Mouse (Mus musculus): ENCODE measurements around the gene Nhlrc1. TPM values are rescaled to one million over a fixed set of nuclear protein-coding genes. Genes with fewer than 3 reads are reported as not detected.

Gene Nhlrc1
- polyA plus RNA-seq, 1 experiment from 2014 or later, result 2.9 TPM

GRCm38 (mm10) chr13:46992516-46993273, 22.0 kb downstream of the Nhlrc1 start:
- peaks cover 10% of the 10 kb centered on the region; the same call in 1 of the 2 replicates for H3K4me1 ChIP-seq
- H3K4me3 ChIP-seq, result no peak overlapping the region
- no peaks in the 10 kb centered on the region for H3K9me3 ChIP-seq
- H3K27me3 ChIP-seq (ENCODE audit: insufficient read depth, poor library complexity, severe bottlenecking), result no peaks in the 10 kb centered on the region
- no peak overlapping the region for H3K27ac ChIP-seq
- no peak for DNase-seq (ENCODE audit: low spot score)
- WGBS, result 76% methylated on average over 7 of the region's 7 CpGs
- H3K36me3 ChIP-seq, result no peaks in the 10 kb centered on the region

- peaks cover 20% of the 10 kb centered on the region for H3K4me1 ChIP-seq
- DNase-seq (ENCODE audit: low spot score), result no peak
- H3K9me3 ChIP-seq, result no peaks in the 10 kb centered on the region
- H3K27me3 ChIP-seq (ENCODE audit: insufficient read depth, poor library complexity, severe bottlenecking), result no peaks in the 10 kb centered on the region
- no peak overlapping the region for H3K4me3 ChIP-seq
- H3K36me3 ChIP-seq, result no peaks in the 10 kb centered on the region
- H3K27ac ChIP-seq, result no peak overlapping the region
- WGBS, result 36% methylated on average over 4 of the region's 4 CpGs
Observed at GRCm38 (mm10) chr13:46990376-46991011, 24.2 kb downstream of the Nhlrc1 start.

DNA sequence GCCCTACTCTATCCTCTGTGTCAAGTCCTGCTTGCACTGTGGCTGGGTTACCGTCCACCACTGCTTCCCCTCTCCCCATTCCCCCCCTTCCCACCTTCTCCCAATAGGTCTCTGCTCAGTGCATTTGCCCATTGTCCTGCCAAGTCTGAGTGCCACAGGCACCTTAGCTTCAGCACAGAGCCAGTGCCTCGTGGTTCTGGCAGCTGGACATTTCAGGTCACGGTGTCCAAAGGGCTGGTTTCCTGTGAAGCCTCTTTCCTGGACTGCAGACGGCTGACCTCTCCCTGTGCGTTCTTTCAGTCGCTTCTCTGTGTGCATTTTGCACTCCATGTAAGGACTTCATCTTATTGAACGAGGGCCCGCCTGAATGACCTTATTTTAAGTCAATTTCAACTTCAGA, 26.7 kb downstream of the Nhlrc1 start:
- WGBS, result 73% methylated on average over 8 of the region's 8 CpGs
- Histone ChIP-seq H3K4me1 (peaks cover 20% of the 10 kb centered on the region), H3K36me3 (no peaks in the 10 kb centered on the region), H3K4me3 (no peak overlapping the region), H3K9me3 (no peaks in the 10 kb centered on the region), H3K27ac (peak overlapping the region; percentile 39; the same call in 1 of the 2 replicates), H3K27me3 (ENCODE audit: insufficient read depth, poor library complexity, severe bottlenecking) (no peaks in the 10 kb centered on the region)
- DNase-seq (ENCODE audit: low spot score), result no peak

DNA sequence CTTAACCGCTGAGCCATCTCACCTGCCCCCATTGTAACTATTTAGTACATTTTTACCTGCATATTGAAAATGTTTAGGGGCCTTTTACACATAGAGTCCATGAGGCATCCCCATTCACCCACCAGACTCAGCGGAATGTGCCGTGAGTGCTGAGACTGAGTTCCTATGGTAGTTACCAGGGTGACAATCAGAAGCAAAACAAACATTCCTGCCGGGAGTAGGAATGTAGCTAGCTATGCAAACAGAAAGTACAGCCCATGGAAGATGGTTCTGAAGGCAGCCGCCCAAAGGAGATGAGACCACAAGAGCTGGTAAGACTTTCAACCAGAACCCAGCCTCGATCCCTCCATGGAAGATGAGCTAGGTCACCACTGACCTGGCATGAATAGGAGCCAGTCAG, 28.4 kb downstream of the Nhlrc1 start:
- Histone ChIP-seq H3K27ac (peak overlapping the region; percentile 13; the same call in 1 of the 2 replicates), H3K4me1 (peaks cover 20% of the 10 kb centered on the region), H3K4me3 (0 out of 2 replicates have a peak overlapping the region, but pooled peaks have one; percentile 22), H3K9me3 (no peaks in the 10 kb centered on the region), H3K36me3 (no peaks in the 10 kb centered on the region), H3K27me3 (ENCODE audit: insufficient read depth, poor library complexity, severe bottlenecking) (no peaks in the 10 kb centered on the region)
- peak; percentile 83 for DNase-seq (ENCODE audit: low spot score)
- 40% methylated on average over 6 of the region's 6 CpGs for WGBS

DNA sequence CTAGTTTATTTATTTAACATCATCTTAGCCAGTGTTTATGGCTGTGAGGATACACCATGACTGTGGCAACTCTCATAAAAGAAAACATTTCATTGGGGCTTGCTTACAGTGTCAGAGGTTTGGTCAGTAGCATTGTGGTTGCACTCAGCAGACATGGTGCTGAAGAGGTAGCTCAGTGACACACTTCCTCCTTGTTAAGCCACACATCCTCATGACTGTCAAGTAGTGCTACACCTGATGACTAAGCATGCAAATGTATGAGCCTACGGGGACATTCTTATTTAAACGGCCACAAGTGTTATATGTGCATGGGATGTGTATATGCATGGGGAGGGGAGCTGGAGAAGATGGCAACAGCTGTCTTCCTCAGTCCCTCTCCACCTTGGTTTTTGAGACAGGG, 30.8 kb downstream of the Nhlrc1 start:
- DNase-seq (ENCODE audit: low spot score), result no peak
- Histone ChIP-seq H3K4me1 (peaks cover 27% of the 10 kb centered on the region), H3K4me3 (no peak overlapping the region), H3K36me3 (no peaks in the 10 kb centered on the region), H3K9me3 (no peaks in the 10 kb centered on the region), H3K27ac (no peak overlapping the region), H3K27me3 (ENCODE audit: insufficient read depth, poor library complexity, severe bottlenecking) (no peaks in the 10 kb centered on the region)
- 92% methylated on average over 2 of the region's 2 CpGs for WGBS

DNA sequence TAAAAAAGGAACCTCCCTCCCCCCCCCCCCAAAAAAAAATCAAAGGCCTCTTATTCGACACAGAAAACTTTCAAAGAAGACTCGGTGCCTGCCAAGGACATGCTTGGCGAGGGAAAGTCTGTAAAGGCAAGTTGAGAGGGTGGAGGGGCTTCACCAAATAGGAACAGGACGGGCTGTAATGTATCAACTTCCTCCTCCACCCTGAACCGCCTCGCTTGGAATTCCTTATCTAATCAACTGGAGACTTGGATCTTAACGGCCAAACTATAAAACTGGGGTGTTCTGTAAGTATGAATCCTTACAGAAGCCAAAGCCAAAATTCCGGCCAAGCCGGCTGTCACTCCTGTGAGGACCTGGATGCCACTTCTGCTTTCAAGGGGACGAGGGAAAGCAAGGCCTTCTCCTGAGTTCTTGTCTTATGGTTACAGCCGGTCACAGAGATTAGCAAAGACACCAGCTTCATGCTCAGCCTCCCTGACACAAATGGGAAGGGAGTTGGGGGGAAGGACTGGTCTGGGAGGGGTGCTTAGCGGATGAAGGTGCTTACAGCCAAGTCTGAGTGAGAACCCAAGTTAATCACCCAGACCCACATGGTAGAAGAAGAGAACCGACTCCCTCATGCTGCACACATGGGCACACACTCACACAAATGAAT, 34.7 kb downstream of the Nhlrc1 start:
- DNase-seq (ENCODE audit: low spot score), result no peak
- Histone ChIP-seq H3K36me3 (no peaks in the 10 kb centered on the region), H3K27ac (peak overlapping the region; percentile 65), H3K4me3 (no peak overlapping the region; the same call in 1 of the 2 replicates), H3K9me3 (no peaks in the 10 kb centered on the region), H3K4me1 (peaks cover 25% of the 10 kb centered on the region), H3K27me3 (ENCODE audit: insufficient read depth, poor library complexity, severe bottlenecking) (no peaks in the 10 kb centered on the region)
- 32% methylated on average over 13 of the region's 13 CpGs for WGBS

DNA sequence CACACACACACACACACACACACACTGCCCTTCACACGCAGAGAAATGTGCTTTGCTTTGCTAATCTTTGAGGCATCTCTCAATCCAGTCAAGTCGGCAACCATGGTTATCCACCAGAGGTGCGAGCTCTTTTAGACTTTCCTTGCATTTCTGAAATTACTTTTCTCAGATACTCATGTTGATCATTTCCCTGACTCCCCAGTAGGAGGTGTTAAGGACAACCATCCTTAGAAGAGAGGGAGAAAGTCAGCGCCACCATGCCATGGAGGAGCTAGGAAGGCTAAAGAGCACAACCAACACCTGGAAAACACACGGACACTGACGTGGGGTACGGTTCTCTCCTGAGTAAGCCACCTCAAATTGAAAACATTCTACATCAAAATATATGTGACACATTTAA, 38.1 kb downstream of the Nhlrc1 start:
- no peak for DNase-seq (ENCODE audit: low spot score)
- Histone ChIP-seq H3K4me1 (peaks cover 27% of the 10 kb centered on the region), H3K27me3 (ENCODE audit: insufficient read depth, poor library complexity, severe bottlenecking) (no peaks in the 10 kb centered on the region), H3K9me3 (no peaks in the 10 kb centered on the region), H3K36me3 (no peaks in the 10 kb centered on the region), H3K4me3 (no peak overlapping the region), H3K27ac (no peak overlapping the region)
- 80% methylated on average over 7 of the region's 7 CpGs for WGBS

- no peaks in the 10 kb centered on the region for H3K36me3 ChIP-seq
- 0 out of 2 replicates have a peak overlapping the region, but pooled peaks have one; percentile 53 for H3K27ac ChIP-seq
- H3K4me1 ChIP-seq, result peaks cover 27% of the 10 kb centered on the region
- H3K27me3 ChIP-seq (ENCODE audit: insufficient read depth, poor library complexity, severe bottlenecking), result no peaks in the 10 kb centered on the region
- 57% methylated on average over 4 of the region's 4 CpGs for WGBS
- H3K9me3 ChIP-seq, result no peaks in the 10 kb centered on the region
- no peak for DNase-seq (ENCODE audit: low spot score)
- H3K4me3 ChIP-seq, result no peak overlapping the region
Observed at GRCm38 (mm10) chr13:46975930-46976329, 38.7 kb downstream of the Nhlrc1 start.

DNA sequence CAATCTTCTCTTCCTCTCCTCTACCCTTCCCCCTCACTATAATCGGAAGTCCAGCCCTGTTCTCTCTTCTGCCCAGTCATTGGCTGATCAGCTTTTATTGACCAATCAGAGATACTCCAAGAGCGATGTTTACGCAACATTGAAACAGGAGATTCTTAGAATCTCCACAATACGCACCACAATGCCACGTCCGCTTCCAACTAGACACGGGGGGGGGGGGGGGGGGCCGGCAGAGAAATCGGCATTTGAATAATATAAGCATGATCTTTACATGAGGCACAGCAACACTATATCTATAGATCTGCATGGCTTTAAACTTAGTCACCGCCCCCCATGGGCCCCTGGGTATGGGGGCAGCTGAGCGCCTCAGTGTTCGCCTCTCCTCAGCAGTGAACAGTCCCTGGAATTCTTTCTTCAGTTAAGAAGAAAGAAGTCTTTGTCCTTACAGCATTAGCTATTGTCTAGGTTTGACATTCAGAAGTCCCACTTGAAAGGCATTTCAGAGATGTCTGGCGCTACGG, 39.6 kb downstream of the Nhlrc1 start:
- H3K36me3 ChIP-seq, result no peaks in the 10 kb centered on the region
- H3K27me3 ChIP-seq (ENCODE audit: insufficient read depth, poor library complexity, severe bottlenecking), result no peaks in the 10 kb centered on the region
- H3K27ac ChIP-seq, result peak overlapping the region; percentile 53; the same call in 1 of the 2 replicates
- H3K9me3 ChIP-seq, result no peaks in the 10 kb centered on the region
- peaks cover 21% of the 10 kb centered on the region for H3K4me1 ChIP-seq
- no peak for DNase-seq (ENCODE audit: low spot score)
- 67% methylated on average over 14 of the region's 14 CpGs for WGBS
- H3K4me3 ChIP-seq, result peak overlapping the region; percentile 9; the same call in 1 of the 2 replicates

GRCm38 (mm10) chr13:46970286-46970945, 44.2 kb downstream of the Nhlrc1 start:
- H3K4me1 ChIP-seq, result peaks cover 9% of the 10 kb centered on the region; the same call in 1 of the 2 replicates
- no peaks in the 10 kb centered on the region for H3K9me3 ChIP-seq
- 73% methylated on average over 10 of the region's 10 CpGs for WGBS
- no peak overlapping the region for H3K4me3 ChIP-seq
- no peaks in the 10 kb centered on the region for H3K27me3 ChIP-seq (ENCODE audit: insufficient read depth, poor library complexity, severe bottlenecking)
- no peaks in the 10 kb centered on the region for H3K36me3 ChIP-seq
- H3K27ac ChIP-seq, result no peak overlapping the region
- DNase-seq (ENCODE audit: low spot score), result no peak

DNA sequence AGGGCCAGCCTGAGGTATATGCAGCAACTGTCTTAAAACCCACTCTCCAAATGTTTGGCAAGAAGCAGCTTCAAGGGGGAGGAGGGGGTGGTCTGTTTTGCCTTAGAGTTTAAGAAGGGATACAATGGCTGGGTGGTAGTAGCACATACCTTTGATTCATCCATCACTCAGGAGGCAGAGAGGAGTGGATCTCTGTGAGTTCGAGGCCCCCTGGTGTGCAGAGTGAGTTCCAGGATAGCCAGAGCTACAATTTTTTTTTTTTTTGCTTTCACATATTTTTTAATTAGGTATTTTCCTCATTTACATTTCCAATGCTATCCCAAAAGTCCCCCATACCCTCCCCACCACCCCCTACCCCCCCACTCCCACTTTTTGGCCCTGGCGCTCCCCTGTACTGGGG, 46.0 kb downstream of the Nhlrc1 start:
- no peak overlapping the region for H3K4me3 ChIP-seq
- 88% methylated on average over 2 of the region's 2 CpGs for WGBS

GRCm38 (mm10) chr13:46967308-46967707, 47.3 kb downstream of the Nhlrc1 start:
- Histone ChIP-seq H3K9me3 (no peaks in the 10 kb centered on the region), H3K4me1 (0 out of 2 replicates have a peak, but pooled peaks cover 3% of the 10 kb centered on the region), H3K4me3 (no peak overlapping the region), H3K27me3 (ENCODE audit: insufficient read depth, poor library complexity, severe bottlenecking) (no peaks in the 10 kb centered on the region), H3K27ac (no peak overlapping the region), H3K36me3 (no peaks in the 10 kb centered on the region)
- no peak for DNase-seq (ENCODE audit: low spot score)
- 67% methylated on average over 4 of the region's 4 CpGs for WGBS

More for the DNA sequence above, 46.0 kb downstream of the Nhlrc1 start:
- Histone ChIP-seq H3K36me3 (no peaks in the 10 kb centered on the region), H3K27ac (no peak overlapping the region), H3K9me3 (no peaks in the 10 kb centered on the region), H3K4me1 (0 out of 2 replicates have a peak, but pooled peaks cover 3% of the 10 kb centered on the region), H3K27me3 (ENCODE audit: insufficient read depth, poor library complexity, severe bottlenecking) (no peaks in the 10 kb centered on the region)
- no peak for DNase-seq (ENCODE audit: low spot score)

Data from heart, embryonic 10.5 days (tissue).